Mouse (Mus musculus) bone marrow macrophage, adult 2 months (primary cell): ENCODE results near the gene Agfg2.

ENCODE experiments used
- CTCF ChIP-seq: IDR thresholded peaks from 2 replicates; pipeline ENCODE4 v1.5.1; 2012; ENCODE audit warnings: low read depth, mild to moderate bottlenecking, low read length, moderate library complexity
- POLR2A ChIP-seq: IDR thresholded peaks from 2 replicates; pipeline ENCODE4 v1.6.1; 2012; ENCODE audit warnings: mild to moderate bottlenecking, low read depth, low read length, borderline replicate concordance

DNA sequence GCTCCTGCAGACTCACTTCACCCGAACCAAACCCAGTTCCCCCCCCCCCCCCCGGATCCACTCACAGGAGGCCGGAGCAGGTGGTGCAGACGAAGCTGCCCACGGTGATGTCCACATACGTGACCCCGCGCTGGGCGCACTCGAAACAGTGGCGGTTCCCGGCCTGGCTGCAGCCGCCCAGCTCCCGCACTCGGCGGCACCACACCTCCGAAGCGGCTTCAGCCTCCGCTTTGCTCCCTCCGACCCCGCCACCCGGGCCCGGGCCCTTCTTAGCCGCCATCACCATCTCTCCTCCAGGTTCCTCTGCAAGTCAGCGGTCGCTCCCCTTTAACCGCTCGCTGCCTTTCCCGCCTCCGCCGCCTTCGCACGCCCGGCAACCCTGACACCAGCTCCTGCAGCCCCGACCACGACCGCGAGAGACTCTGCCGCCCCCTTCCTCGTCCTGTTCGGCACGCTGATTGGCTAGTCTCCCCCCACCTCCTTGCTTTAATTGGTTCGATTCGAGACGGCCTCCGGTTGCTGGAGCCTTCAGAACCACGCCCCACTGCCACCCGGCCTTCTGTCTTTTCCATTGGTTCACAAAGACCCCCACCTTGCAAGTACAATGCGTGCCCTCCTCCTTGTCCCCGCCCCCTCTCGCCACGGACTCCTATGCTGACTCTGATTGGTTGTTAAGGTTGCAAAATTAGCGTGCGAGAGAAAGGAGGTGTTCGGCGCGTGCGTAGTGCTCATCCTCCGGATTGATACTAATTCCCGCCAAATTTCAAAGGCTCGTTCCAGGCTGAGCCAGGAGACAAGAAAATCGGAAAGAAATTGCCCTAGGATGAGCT is at the start of gene Agfg2:
- TF ChIP-seq CTCF (no peak), POLR2A (no peak)
